Comparison of ENCODE assay signal across 12 mouse cellular contexts in genomic region chr11:96282795-96283430, GRCm38 (mm10). TPM values are rescaled to one million over a fixed set of nuclear protein-coding genes. Genes with fewer than 3 reads are reported as not detected.
DNase-seq lines count a peak whose midpoint lies in the region; ATAC-seq lines count a peak whose summit lies in the region.
"Had no signal": no experiment of that assay in that cellular context is flagged by ENCODE, and none has a peak within 500 bp of the region (broad histone marks: within the 10 kb centered on the region; RNA-seq: fewer than 3 reads in every experiment).

No protein-coding gene starts in this region.

- H3K27ac ChIP-seq in kidney, embryonic 14.5 days (ENCODE audit: low read depth, low read length), result peak overlapping the region; percentile 100
- H3K27ac ChIP-seq in embryonic facial prominence, embryonic 10.5 days (replicated peaks), result no peak overlapping the region
- peak overlapping the region; percentile 93 for H3K27ac ChIP-seq in intestine, embryonic 14.5 days (ENCODE audit: low read depth)
- peak overlapping the region; percentile 100 for H3K27ac ChIP-seq in neural tube, embryonic 11.5 days (ENCODE audit: low read depth, low read length)
- H3K27ac ChIP-seq: forebrain, embryonic 15.5 days had no signal

- ATAC-seq in kidney, embryonic 14.5 days (ENCODE audit: low FRiP score, low TSS enrichment), result no peak
- ATAC-seq in intestine, embryonic 14.5 days (replicated peaks; ENCODE audit: low FRiP score, low TSS enrichment, low read depth), result no peak
- no peak for ATAC-seq in neural tube, embryonic 11.5 days (ENCODE audit: insufficient read depth, low FRiP score, low TSS enrichment)
- ATAC-seq: forebrain, embryonic 15.5 days; Patski had no signal

- H3K4me3 ChIP-seq in kidney, embryonic 14.5 days (ENCODE audit: low read length), result peak overlapping the region; percentile 53
- 0 out of 2 replicates have a peak overlapping the region, but pooled peaks have one; percentile 11 for H3K4me3 ChIP-seq in embryonic facial prominence, embryonic 10.5 days
- H3K4me3 ChIP-seq in intestine, embryonic 14.5 days (ENCODE audit: low read depth, low read length), result peak overlapping the region; percentile 49
- peak overlapping the region; percentile 96 for H3K4me3 ChIP-seq in neural tube, embryonic 11.5 days (ENCODE audit: low read depth, low read length)
- H3K4me3 ChIP-seq: forebrain, embryonic 15.5 days had no signal

- H3K36me3 ChIP-seq in kidney, embryonic 14.5 days (ENCODE audit: control insufficient read depth, insufficient read depth, low read length), result no peaks in the 10 kb centered on the region
- H3K36me3 ChIP-seq in embryonic facial prominence, embryonic 10.5 days (replicated peaks), result no peaks in the 10 kb centered on the region
- no peaks in the 10 kb centered on the region for H3K36me3 ChIP-seq in intestine, embryonic 14.5 days (ENCODE audit: control insufficient read depth, insufficient read depth, low read length)
- no peaks in the 10 kb centered on the region for H3K36me3 ChIP-seq in neural tube, embryonic 11.5 days (ENCODE audit: control insufficient read depth, insufficient read depth, low read length)
- H3K36me3 ChIP-seq: forebrain, embryonic 15.5 days had no signal

- H3K27me3 ChIP-seq in kidney, embryonic 14.5 days (ENCODE audit: control insufficient read depth, insufficient read depth, low read length), result no peaks in the 10 kb centered on the region
- H3K27me3 ChIP-seq in embryonic facial prominence, embryonic 10.5 days (replicated peaks; ENCODE audit: low read depth, poor library complexity, severe bottlenecking), result peaks cover 100% of the 10 kb centered on the region
- peaks cover 51% of the 10 kb centered on the region for H3K27me3 ChIP-seq in intestine, embryonic 14.5 days (replicated peaks; ENCODE audit: control insufficient read depth, insufficient read depth, low read length)
- 0 out of 2 replicates have a peak, but pooled peaks cover 3% of the 10 kb centered on the region for H3K27me3 ChIP-seq in neural tube, embryonic 11.5 days (ENCODE audit: control insufficient read depth, insufficient read depth, low read length)
- H3K27me3 ChIP-seq: Patski had no signal

- peak overlapping the region; percentile 95 for H3K4me2 ChIP-seq in kidney, embryonic 14.5 days (replicated peaks; ENCODE audit: low read depth, low read length)
- peak overlapping the region; percentile 86 for H3K4me2 ChIP-seq in intestine, embryonic 14.5 days (ENCODE audit: low read length)
- H3K4me2 ChIP-seq in neural tube, embryonic 11.5 days (ENCODE audit: low read depth), result peak overlapping the region; percentile 100
- H3K4me2 ChIP-seq: forebrain, embryonic 15.5 days had no signal

- no peak for DNase-seq in kidney, postnatal 14 days
- DNase-seq in embryonic facial prominence, embryonic 10.5 days (ENCODE audit: low spot score), result peak; percentile 79
- DNase-seq in intestine, embryonic 14.5 days (ENCODE audit: low spot score), result peak; percentile 87
- DNase-seq in neural tube, embryonic 11.5 days (ENCODE audit: low spot score), result no peak
- no peak for DNase-seq in layer of hippocampus, postnatal 14 days (ENCODE audit: low spot score in 2 of 2)
- no peak for DNase-seq in spleen, postnatal 36 days (ENCODE audit: low spot score in 2 of 2)
- no peak for DNase-seq in frontal cortex, adult 2 months (ENCODE audit: extremely low spot score in 1 of 2, low spot score in 1 of 2)
- DNase-seq: cerebellum, adult 18-20 months; thymus, postnatal 36 days had no signal

- peak overlapping the region; percentile 99 for H3K9ac ChIP-seq in kidney, embryonic 14.5 days (ENCODE audit: low read depth, low read length)
- peak overlapping the region; percentile 82 for H3K9ac ChIP-seq in intestine, embryonic 14.5 days (ENCODE audit: low read length)
- peak overlapping the region; percentile 100 for H3K9ac ChIP-seq in neural tube, embryonic 11.5 days (ENCODE audit: low read length)
- H3K9ac ChIP-seq: forebrain, embryonic 15.5 days had no signal

- WGBS in kidney, embryonic 14.5 days, result under 1% methylated on average over 49 of the region's 49 CpGs
- whole genome bisulfite sequencing in embryonic facial prominence, embryonic 10.5 days, result under 1% methylated on average over 49 of the region's 49 CpGs
- under 1% methylated on average over 46 of the region's 49 CpGs for WGBS in intestine, embryonic 14.5 days
- WGBS in neural tube, embryonic 11.5 days, result under 1% methylated on average over 49 of the region's 49 CpGs

- no peaks in the 10 kb centered on the region for H3K9me3 ChIP-seq in kidney, embryonic 14.5 days (ENCODE audit: control insufficient read depth, low read length)
- H3K9me3 ChIP-seq in embryonic facial prominence, embryonic 10.5 days, result no peaks in the 10 kb centered on the region
- H3K9me3 ChIP-seq in intestine, embryonic 14.5 days (ENCODE audit: control insufficient read depth, low read length), result no peaks in the 10 kb centered on the region
- H3K9me3 ChIP-seq in neural tube, embryonic 11.5 days (ENCODE audit: control insufficient read depth, low read length), result no peaks in the 10 kb centered on the region
- H3K9me3 ChIP-seq: forebrain, embryonic 15.5 days had no signal

- H3K4me1 ChIP-seq in kidney, embryonic 14.5 days (ENCODE audit: control insufficient read depth, insufficient read depth, low read length), result peaks cover 25% of the 10 kb centered on the region
- H3K4me1 ChIP-seq in embryonic facial prominence, embryonic 10.5 days, result peaks cover 20% of the 10 kb centered on the region
- H3K4me1 ChIP-seq in intestine, embryonic 14.5 days (replicated peaks; ENCODE audit: control insufficient read depth, insufficient read depth, low read length), result peaks cover 9% of the 10 kb centered on the region
- H3K4me1 ChIP-seq in neural tube, embryonic 11.5 days (ENCODE audit: control insufficient read depth, insufficient read depth, low read length), result peaks cover 18% of the 10 kb centered on the region

RNA-seq across cellular contexts. Expression of gene Hoxb8, which starts 1.2 kb away (rescaled TPM):
- polyA plus RNA-seq in kidney, embryonic 14.5 days (2014; fragmentation: Nextera tagmentation; extraction: Ambion mirVana), result 12.7 and 18.6 TPM in 2 replicates
- polyA plus RNA-seq in embryonic facial prominence, embryonic 10.5 days (2016; fragmentation: Nextera tagmentation; extraction: Ambion mirVana), result not detected in 2 replicates
- 1.5 and 1.7 TPM in 2 replicates for polyA plus RNA-seq in intestine, embryonic 14.5 days (2014; fragmentation: Nextera tagmentation; extraction: Ambion mirVana)
- polyA plus RNA-seq in neural tube, embryonic 11.5 days (2014; fragmentation: Nextera tagmentation; extraction: Ambion mirVana), result 27.9 and 28.2 TPM in 2 replicates
- total RNA-seq in layer of hippocampus, postnatal 14 days (2021), result not detected
- polyA plus RNA-seq in frontal cortex, adult 2 months (2012; rRNA removed), result 0.06 TPM in 1 of 2 replicates, not detected in the other
- polyA plus RNA-seq: forebrain, embryonic 15.5 days had no signal

RNA-seq across cellular contexts. Expression of gene Hoxb7, which starts 3.5 kb away (rescaled TPM):
- polyA plus RNA-seq in kidney, embryonic 14.5 days (2014; fragmentation: Nextera tagmentation; extraction: Ambion mirVana), result 58.6 and 61.9 TPM in 2 replicates
- not detected in 2 replicates for polyA plus RNA-seq in embryonic facial prominence, embryonic 10.5 days (2016; fragmentation: Nextera tagmentation; extraction: Ambion mirVana)
- 11.7 and 13.2 TPM in 2 replicates for polyA plus RNA-seq in intestine, embryonic 14.5 days (2014; fragmentation: Nextera tagmentation; extraction: Ambion mirVana)
- 65.5 and 65.9 TPM in 2 replicates for polyA plus RNA-seq in neural tube, embryonic 11.5 days (2014; fragmentation: Nextera tagmentation; extraction: Ambion mirVana)
- total RNA-seq in layer of hippocampus, postnatal 14 days (2021), result not detected
- polyA plus RNA-seq in frontal cortex, adult 2 months (2012; rRNA removed), result not detected in 2 replicates
- polyA plus RNA-seq: forebrain, embryonic 15.5 days had no signal

RNA-seq across cellular contexts. Expression of gene Hoxb6, which starts 9.4 kb away (rescaled TPM):
- polyA plus RNA-seq in kidney, embryonic 14.5 days (2014; fragmentation: Nextera tagmentation; extraction: Ambion mirVana), result 44.1 and 53.1 TPM in 2 replicates
- polyA plus RNA-seq in embryonic facial prominence, embryonic 10.5 days (2016; fragmentation: Nextera tagmentation; extraction: Ambion mirVana), result 0.15 TPM in 1 of 2 replicates, not detected in the other
- 18.1 and 24.1 TPM in 2 replicates for polyA plus RNA-seq in intestine, embryonic 14.5 days (2014; fragmentation: Nextera tagmentation; extraction: Ambion mirVana)
- 81.4 and 87.2 TPM in 2 replicates for polyA plus RNA-seq in neural tube, embryonic 11.5 days (2014; fragmentation: Nextera tagmentation; extraction: Ambion mirVana)
- total RNA-seq in layer of hippocampus, postnatal 14 days (2021), result not detected
- not detected in 2 replicates for polyA plus RNA-seq in frontal cortex, adult 2 months (2012; rRNA removed)
- polyA plus RNA-seq: forebrain, embryonic 15.5 days had no signal

RNA-seq across cellular contexts. Expression of gene Hoxb9, which starts 11.7 kb away (rescaled TPM):
- 30.0 and 41.4 TPM in 2 replicates for polyA plus RNA-seq in kidney, embryonic 14.5 days (2014; fragmentation: Nextera tagmentation; extraction: Ambion mirVana)
- polyA plus RNA-seq in embryonic facial prominence, embryonic 10.5 days (2016; fragmentation: Nextera tagmentation; extraction: Ambion mirVana), result not detected in 2 replicates
- polyA plus RNA-seq in intestine, embryonic 14.5 days (2014; fragmentation: Nextera tagmentation; extraction: Ambion mirVana), result 1.0 and 1.1 TPM in 2 replicates
- 60.7 and 67.9 TPM in 2 replicates for polyA plus RNA-seq in neural tube, embryonic 11.5 days (2014; fragmentation: Nextera tagmentation; extraction: Ambion mirVana)
- total RNA-seq in layer of hippocampus, postnatal 14 days (2021), result not detected
- not detected in 2 replicates for polyA plus RNA-seq in frontal cortex, adult 2 months (2012; rRNA removed)
- polyA plus RNA-seq: forebrain, embryonic 15.5 days had no signal

RNA-seq across cellular contexts. Expression of gene Hoxb5, which starts 20.2 kb away (rescaled TPM):
- polyA plus RNA-seq in kidney, embryonic 14.5 days (2014; fragmentation: Nextera tagmentation; extraction: Ambion mirVana), result 22.1 and 24.3 TPM in 2 replicates
- 0.07 and 0.28 TPM in 2 replicates for polyA plus RNA-seq in embryonic facial prominence, embryonic 10.5 days (2016; fragmentation: Nextera tagmentation; extraction: Ambion mirVana)
- 49.6 and 51.6 TPM in 2 replicates for polyA plus RNA-seq in intestine, embryonic 14.5 days (2014; fragmentation: Nextera tagmentation; extraction: Ambion mirVana)
- polyA plus RNA-seq in neural tube, embryonic 11.5 days (2014; fragmentation: Nextera tagmentation; extraction: Ambion mirVana), result 49.0 and 49.1 TPM in 2 replicates
- not detected for total RNA-seq in layer of hippocampus, postnatal 14 days (2021)
- polyA plus RNA-seq in frontal cortex, adult 2 months (2012; rRNA removed), result 0.11 TPM in 1 of 2 replicates, not detected in the other
- polyA plus RNA-seq: forebrain, embryonic 15.5 days had no signal

Comparison
In these comparisons a context has a peak if more than half of its experiments do, and no peak if none do; other contexts are left out.
1. H3K4me3 ChIP-seq: peak in every context shown above with its lines; median percentile 96 in neural tube, embryonic 11.5 days; 53 in kidney, embryonic 14.5 days; 49 in intestine, embryonic 14.5 days; 11 in embryonic facial prominence, embryonic 10.5 days.
2. DNase-seq: peak in embryonic facial prominence, embryonic 10.5 days (single experiment) and intestine, embryonic 14.5 days (single experiment); none in kidney, postnatal 14 days (single experiment), neural tube, embryonic 11.5 days (single experiment), layer of hippocampus, postnatal 14 days (0 of 2), spleen, postnatal 36 days (0 of 2) and frontal cortex, adult 2 months (0 of 2).
3. RNA of gene Hoxb7, which starts 3.5 kb away (polyA plus RNA-seq): 65.5 to 65.9 TPM in neural tube, embryonic 11.5 days, 58.6 to 61.9 TPM in kidney, embryonic 14.5 days and 11.7 to 13.2 TPM in intestine, embryonic 14.5 days; not detected in embryonic facial prominence, embryonic 10.5 days and not detected in frontal cortex, adult 2 months; every median in the first group is over 10 times any median in the second.
4. RNA of gene Hoxb6, which starts 9.4 kb away (polyA plus RNA-seq): 81.4 to 87.2 TPM in neural tube, embryonic 11.5 days, 44.1 to 53.1 TPM in kidney, embryonic 14.5 days and 18.1 to 24.1 TPM in intestine, embryonic 14.5 days; not detected in frontal cortex, adult 2 months and 0.15 TPM in embryonic facial prominence, embryonic 10.5 days; every median in the first group is over 10 times any median in the second.
5. Peak in every context shown above with its lines, with median percentiles within 50 percentile points of each other: H3K4me2 ChIP-seq and H3K9ac ChIP-seq.